Mouse (Mus musculus) liver, postnatal 0 days (tissue): ENCODE data around the gene Tlk2.

Experiments used
- CTCF ChIP-seq: sonication (generic); IDR thresholded peaks from 2 replicates; pipeline ENCODE4 v1.5.1; 2016; ENCODE audit warnings: antibody characterized with exemption, low read depth
- EP300 ChIP-seq: IDR thresholded peaks from 2 replicates; pipeline ENCODE4 v1.6.1; 2016; ENCODE audit warnings: antibody characterized with exemption, low read depth, mild to moderate bottlenecking

GRCm38 (mm10) chr11:105179523-105179922 lies 916 bp downstream of the Tlk2 start:
- TF ChIP-seq CTCF = no peak
- no peak for TF ChIP-seq EP300
